Comparison of ENCODE assay signal across 8 mouse cellular contexts in the genomic region with DNA sequence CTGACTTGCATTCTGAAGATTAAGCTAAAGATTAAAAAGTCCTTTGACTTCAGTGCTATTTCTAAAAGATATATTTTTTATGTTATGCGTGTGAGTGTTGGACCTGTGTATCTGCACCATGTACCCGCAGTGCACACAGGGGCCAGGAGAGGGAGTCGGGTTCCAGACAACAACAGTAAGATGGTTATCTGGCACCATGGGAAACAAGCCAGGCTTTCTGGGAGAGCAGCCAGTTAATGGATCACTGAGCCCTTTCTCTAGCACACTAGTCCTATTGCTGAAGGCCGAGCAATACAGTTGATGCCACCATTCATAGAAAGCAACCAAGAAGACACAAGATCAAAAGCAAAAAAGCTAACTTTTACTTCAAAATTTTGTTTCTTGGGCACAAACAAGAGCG.
DNase-seq lines count a peak whose midpoint lies in the region; ATAC-seq lines count a peak whose summit lies in the region.

No protein-coding gene starts in this region.

- no peaks in the 10 kb centered on the region for H3K36me3 ChIP-seq in embryonic facial prominence, embryonic 14.5 days (ENCODE audit: control insufficient read depth, insufficient read depth, low read length)

- H3K4me2 ChIP-seq in embryonic facial prominence, embryonic 14.5 days (ENCODE audit: low read depth, low read length): no peak overlapping the region

- no peaks in the 10 kb centered on the region for H3K9me3 ChIP-seq in embryonic facial prominence, embryonic 14.5 days (ENCODE audit: control insufficient read depth, low read length)

- H3K4me1 ChIP-seq in embryonic facial prominence, embryonic 14.5 days (ENCODE audit: control insufficient read depth, insufficient read depth, low read length): no peaks in the 10 kb centered on the region

- no peak overlapping the region for H3K4me3 ChIP-seq in embryonic facial prominence, embryonic 14.5 days (ENCODE audit: low read depth, low read length)

- intact Hi-C loops in gastrocnemius, postnatal 14 days (cut with DNase I; ENCODE audit: low total_unique reads): no loop called here
- intact Hi-C loops in gastrocnemius, postnatal 36 days (cut with DNase I): no loop called here

- DNase-seq in gastrocnemius, postnatal 14 days: peak; percentile 5
- DNase-seq in gastrocnemius, postnatal 36 days: no peak
- DNase-seq in A20 (ENCODE audit: low read depth, low spot score): peak; percentile 31
- peak; percentile 71 for DNase-seq in adrenal gland, postnatal 14 days
- peak; percentile 45 for DNase-seq in embryonic facial prominence, embryonic 14.5 days (ENCODE audit: low spot score)
- peak; percentile 67 for DNase-seq in kidney, postnatal 10 days
- peak; percentile 13 for DNase-seq in lung, postnatal 25 days (ENCODE audit: low spot score)
- peak; percentile 49 for DNase-seq in thymus, postnatal 4 days

- H3K9ac ChIP-seq in embryonic facial prominence, embryonic 14.5 days (ENCODE audit: low read depth, low read length): no peak overlapping the region

- no peak overlapping the region for H3K27ac ChIP-seq in embryonic facial prominence, embryonic 14.5 days (replicated peaks; ENCODE audit: low read depth, low read length)

- 87% methylated on average over 5 of the region's 5 CpGs for WGBS in embryonic facial prominence, embryonic 14.5 days

- no peak for ATAC-seq in embryonic facial prominence, embryonic 14.5 days (ENCODE audit: low read depth)

- H3K27me3 ChIP-seq in embryonic facial prominence, embryonic 14.5 days (replicated peaks; ENCODE audit: control insufficient read depth, insufficient read depth, low read length): no peaks in the 10 kb centered on the region

Comparison
In these comparisons a context has a peak if more than half of its experiments do, and no peak if none do; other contexts are left out.
1. DNase-seq: peak in gastrocnemius, postnatal 14 days (single experiment), A20 (single experiment), adrenal gland, postnatal 14 days (single experiment), embryonic facial prominence, embryonic 14.5 days (single experiment), kidney, postnatal 10 days (single experiment), lung, postnatal 25 days (single experiment) and thymus, postnatal 4 days (single experiment); none in gastrocnemius, postnatal 36 days (0 of 2).